Comparison of ENCODE assay signal across 8 mouse cellular contexts in genomic region chrX:153499294-153500046, GRCm38 (mm10). TPM values are rescaled to one million over a fixed set of nuclear protein-coding genes. Genes with fewer than 3 reads are reported as not detected.
A peak's percentile ranks its signal among the peaks of the same experiment; 100 is the strongest.
DNase-seq lines count a peak whose midpoint lies in the region; ATAC-seq and TF ChIP-seq lines count a peak whose summit lies in the region.

No protein-coding gene starts in this region.

- WGBS in lung, embryonic 14.5 days, result 19% methylated on average over 30 of the region's 32 CpGs
- WGBS in kidney, embryonic 16.5 days, result 30% methylated on average over 32 of the region's 32 CpGs
- 43% methylated on average over 32 of the region's 32 CpGs for WGBS in liver, embryonic 16.5 days (ENCODE audit: insufficient replicate concordance)

- DNase-seq in lung, embryonic 14.5 days, result peak; percentile 28
- DNase-seq in lung, postnatal 36 days, result no peak
- peak; percentile 23 to 42 for DNase-seq in cerebellum, adult 18-20 months
- DNase-seq in frontal cortex, postnatal 25 days (ENCODE audit: low spot score in 2 of 2), result peak; percentile 4
- DNase-seq in right cerebral cortex, postnatal 25 days, result peak; percentile 13

- TF ChIP-seq CTCF in lung, embryonic 14.5 days (IDR thresholded peaks at IDR 0.05; ENCODE audit: low read depth), result no peak

- H3K27me3 ChIP-seq in lung, embryonic 14.5 days (ENCODE audit: insufficient read depth, low read length), result no peaks in the 10 kb centered on the region
- no peaks in the 10 kb centered on the region for H3K27me3 ChIP-seq in kidney, embryonic 16.5 days (ENCODE audit: insufficient read depth, low read length)
- no peaks in the 10 kb centered on the region for H3K27me3 ChIP-seq in liver, embryonic 16.5 days (ENCODE audit: control insufficient read depth, insufficient read depth, low read depth, low read length)

- 0 out of 2 replicates have a peak overlapping the region, but pooled peaks have one; percentile 92 for H3K27ac ChIP-seq in lung, embryonic 14.5 days (ENCODE audit: low read depth)
- H3K27ac ChIP-seq in kidney, embryonic 16.5 days (ENCODE audit: low read length), result no peak overlapping the region
- H3K27ac ChIP-seq in liver, embryonic 16.5 days (ENCODE audit: low read length), result no peak overlapping the region

- no peaks in the 10 kb centered on the region; the same call in 1 of the 2 replicates for H3K4me1 ChIP-seq in lung, embryonic 14.5 days (ENCODE audit: insufficient read depth)
- 0 out of 2 replicates have a peak, but pooled peaks cover 4% of the 10 kb centered on the region for H3K4me1 ChIP-seq in kidney, embryonic 16.5 days (ENCODE audit: insufficient read depth, low read length)
- H3K4me1 ChIP-seq in liver, embryonic 16.5 days (ENCODE audit: control insufficient read depth, low read depth, low read length), result no peaks in the 10 kb centered on the region; the same call in 1 of the 2 replicates

- H3K4me3 ChIP-seq in lung, embryonic 14.5 days (ENCODE audit: low read depth, low read length), result peak overlapping the region; percentile 60
- H3K4me3 ChIP-seq in kidney, embryonic 16.5 days (ENCODE audit: low read length), result peak overlapping the region; percentile 68
- H3K4me3 ChIP-seq in liver, embryonic 16.5 days (ENCODE audit: low read depth, low read length), result peak overlapping the region; percentile 71

- H3K9ac ChIP-seq in lung, embryonic 14.5 days, result peak overlapping the region; percentile 76
- H3K9ac ChIP-seq in kidney, embryonic 16.5 days (replicated peaks; ENCODE audit: low read length), result peak overlapping the region; percentile 76
- no peak overlapping the region for H3K9ac ChIP-seq in liver, embryonic 16.5 days (ENCODE audit: low read depth, low read length)

- no peaks in the 10 kb centered on the region for H3K9me3 ChIP-seq in lung, embryonic 14.5 days (ENCODE audit: low read depth, low read length)
- H3K9me3 ChIP-seq in kidney, embryonic 16.5 days (ENCODE audit: low read length), result no peaks in the 10 kb centered on the region; the same call in 1 of the 2 replicates
- H3K9me3 ChIP-seq in liver, embryonic 16.5 days (replicated peaks; ENCODE audit: control insufficient read depth, low read length), result no peaks in the 10 kb centered on the region

- ATAC-seq in lung, embryonic 14.5 days (ENCODE audit: insufficient read depth), result no peak
- ATAC-seq in kidney, embryonic 16.5 days (ENCODE audit: low FRiP score, low TSS enrichment), result no peak
- ATAC-seq in liver, embryonic 16.5 days (ENCODE audit: low read depth), result no peak
- no peak for ATAC-seq in activated CD4-positive, CD25-positive, alpha-beta regulatory T cell, adult 4 months

- H3K4me2 ChIP-seq in lung, embryonic 14.5 days, result peak overlapping the region; percentile 71
- H3K4me2 ChIP-seq in kidney, embryonic 16.5 days (replicated peaks; ENCODE audit: low read depth, low read length), result peak overlapping the region; percentile 70
- peak overlapping the region; percentile 84 for H3K4me2 ChIP-seq in liver, embryonic 16.5 days (ENCODE audit: low read depth, low read length)

- no peaks in the 10 kb centered on the region for H3K36me3 ChIP-seq in lung, embryonic 14.5 days (ENCODE audit: insufficient read depth)
- H3K36me3 ChIP-seq in kidney, embryonic 16.5 days (ENCODE audit: insufficient read depth, low read length), result no peaks in the 10 kb centered on the region
- H3K36me3 ChIP-seq in liver, embryonic 16.5 days (ENCODE audit: control insufficient read depth, insufficient read depth), result no peaks in the 10 kb centered on the region

RNA-seq across cellular contexts. Expression of gene Ubqln2, which starts 1.4 kb away (rescaled TPM):
- 35.0 and 35.2 TPM in 2 replicates for polyA plus RNA-seq in lung, embryonic 14.5 days (2014; fragmentation: Nextera tagmentation; extraction: Ambion mirVana)
- 14.4 and 19.6 TPM in 2 replicates for polyA plus RNA-seq in kidney, embryonic 16.5 days (2015; fragmentation: Nextera tagmentation; extraction: Ambion mirVana)
- polyA plus RNA-seq in liver, embryonic 16.5 days (2015; fragmentation: Nextera tagmentation; extraction: Ambion mirVana), result 3.2 and 4.0 TPM in 2 replicates
- polyA plus RNA-seq in activated CD4-positive, CD25-positive, alpha-beta regulatory T cell, adult 4 months (2017; shearing (Covaris generic)), result 1 to 10 TPM; 3.1 to 5.9 TPM

RNA-seq across cellular contexts. Expression of gene Cypt3, which starts 58.9 kb away (rescaled TPM):
- polyA plus RNA-seq in lung, embryonic 14.5 days (2014; fragmentation: Nextera tagmentation; extraction: Ambion mirVana), result not detected in 2 replicates
- not detected in 2 replicates for polyA plus RNA-seq in kidney, embryonic 16.5 days (2015; fragmentation: Nextera tagmentation; extraction: Ambion mirVana)
- polyA plus RNA-seq in liver, embryonic 16.5 days (2015; fragmentation: Nextera tagmentation; extraction: Ambion mirVana), result not detected in 2 replicates
- polyA plus RNA-seq in activated CD4-positive, CD25-positive, alpha-beta regulatory T cell, adult 4 months (2017; shearing (Covaris generic)), result not detected
